Mouse (Mus musculus) limb, embryonic 14.5 days (tissue): ENCODE data around the gene Phpt1. TPM values are rescaled to one million over a fixed set of nuclear protein-coding genes. Genes with fewer than 3 reads are reported as not detected.
A peak's percentile ranks its signal among the peaks of the same experiment; 100 is the strongest.

Source experiments
- ATAC-seq: fragments of 200-750 bp; cut with Nextera tagmentation; 2 replicates; pipeline ENCODE4 v1.8.0; 2017; ENCODE audit warnings: low read depth, moderate number of reproducible peaks, moderate TSS enrichment; ENCODE audit not compliant: low FRiP score
- DNase-seq: peaks from one replicate; pipeline ENCODE4 v3.0.0-alpha.2; 2015; ENCODE audit warnings: low spot score
- H3K27ac ChIP-seq: fragments of 300-500 bp; sonication (generic); replicated peaks from 2 replicates; pipeline ENCODE4 v1.5.1; 2014; ENCODE audit warnings: low read depth, mild to moderate bottlenecking, low read length, moderate library complexity, mixed read lengths
- H3K27me3 ChIP-seq: fragments of 300-500 bp; sonication (generic); 2 replicates; pipeline ENCODE4 v1.6.1; 2014; ENCODE audit warnings: low read length, mixed read lengths; ENCODE audit not compliant: control insufficient read depth, insufficient read depth
- H3K36me3 ChIP-seq: fragments of 300-500 bp; sonication (generic); 2 replicates; pipeline ENCODE4 v1.6.1; 2014; ENCODE audit warnings: mild to moderate bottlenecking, low read length, moderate library complexity, mixed read lengths; ENCODE audit not compliant: control insufficient read depth, insufficient read depth
- H3K4me1 ChIP-seq: fragments of 300-500 bp; sonication (generic); 2 replicates; pipeline ENCODE4 v1.6.1; 2014; ENCODE audit warnings: antibody characterized with exemption, low read length, mixed read lengths; ENCODE audit not compliant: control insufficient read depth, insufficient read depth
- H3K4me2 ChIP-seq: fragments of 300-500 bp; sonication (generic); replicated peaks from 2 replicates; pipeline ENCODE4 v1.6.1; 2014; ENCODE audit warnings: low read depth, mild to moderate bottlenecking, low read length, moderate library complexity; ENCODE audit not compliant: severe bottlenecking
- H3K4me3 ChIP-seq: fragments of 300-500 bp; sonication (generic); replicated peaks from 2 replicates; pipeline ENCODE4 v1.5.1; 2014; ENCODE audit warnings: low read length
- H3K9ac ChIP-seq: fragments of 300-500 bp; sonication (generic); 2 replicates; pipeline ENCODE4 v1.6.1; 2014; ENCODE audit warnings: mild to moderate bottlenecking, low read depth, low read length, moderate library complexity; ENCODE audit not compliant: severe bottlenecking
- H3K9me3 ChIP-seq: fragments of 300-500 bp; sonication (generic); 2 replicates; pipeline ENCODE4 v1.6.1; 2016; ENCODE audit warnings: low read length; ENCODE audit not compliant: control insufficient read depth
- POLR2A ChIP-seq: fragments of 200-500 bp; IDR thresholded peaks from 2 replicates; pipeline ENCODE4 v1.8.0; 2012; ENCODE audit warnings: inconsistent platforms, mild to moderate bottlenecking, moderate library complexity, borderline replicate concordance; ENCODE audit not compliant: insufficient read depth, insufficient read length; ENCODE audit errors: extremely low read depth
- WGBS: fragments of 180-500 bp; shearing (Covaris S2); extraction: QIAGEN DNeasy Blood & Tissue Kit; methylation state at CpG from one replicate; pipeline ENCODE4 v1.1.7; 2014; 5-methylcytosine and 5-hydroxymethylcytosine counted together
- polyA plus RNA-seq, 2 experiments: library from polyadenylated mRNA; depleted of rRNA in 1 of 2; stranded (reverse) in 1 of 2; unstranded in 1 of 2; fragments of >200 nt; fragmentation: Nextera tagmentation in 1 of 2; extraction: Ambion mirVana in 1 of 2; gene quantifications; 2 replicates each; pipeline versions ENCODE4 v1.2.1 to v1.2.3; 2012 to 2014

The Phpt1 gene
- polyA plus RNA-seq, 2 experiments, result 137 to 167 TPM

DNA sequence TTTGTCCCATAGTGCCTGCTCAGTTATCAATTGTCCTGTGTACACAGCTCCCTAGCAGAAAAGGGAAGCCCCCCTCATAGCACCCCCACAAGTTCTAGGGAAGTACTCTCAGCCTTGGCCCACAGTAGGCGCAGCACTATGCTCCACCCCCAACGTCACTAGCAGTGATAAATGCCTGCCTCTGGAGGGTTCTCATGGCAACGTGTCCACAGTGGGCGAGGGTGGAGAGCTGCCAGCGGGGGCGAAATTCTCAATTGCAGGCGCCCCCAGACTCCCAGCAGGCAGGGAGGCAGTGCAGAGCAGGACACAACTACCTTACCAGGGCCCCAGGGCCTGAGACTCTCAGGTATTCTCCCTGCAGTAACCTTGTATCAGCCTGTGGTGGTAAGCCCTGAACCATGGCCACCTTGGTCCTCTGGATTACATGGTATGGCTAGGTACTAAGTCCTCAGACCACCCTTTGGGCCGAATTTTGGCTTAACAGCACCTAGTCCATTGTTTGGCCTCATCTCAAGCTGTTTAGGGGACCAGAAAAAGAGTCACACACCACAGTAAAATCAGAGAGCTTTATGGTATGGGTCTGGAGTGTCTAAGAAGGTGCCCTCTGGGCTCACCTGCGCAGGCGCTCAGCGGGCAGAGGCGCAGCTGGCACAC lies 7.6 kb upstream of the Phpt1 start:
- Histone ChIP-seq H3K36me3 (peaks cover 48% of the 10 kb centered on the region), H3K9me3 (no peaks in the 10 kb centered on the region), H3K9ac (no peak overlapping the region), H3K27ac (no peak overlapping the region), H3K4me2 (no peak overlapping the region), H3K27me3 (peaks cover 38% of the 10 kb centered on the region), H3K4me3 (no peak overlapping the region), H3K4me1 (peaks cover 25% of the 10 kb centered on the region)
- ATAC-seq, result no peak
- TF ChIP-seq POLR2A, result no peak
- no peak for DNase-seq
- WGBS, result 45% methylated on average over 12 of the region's 12 CpGs

DNA sequence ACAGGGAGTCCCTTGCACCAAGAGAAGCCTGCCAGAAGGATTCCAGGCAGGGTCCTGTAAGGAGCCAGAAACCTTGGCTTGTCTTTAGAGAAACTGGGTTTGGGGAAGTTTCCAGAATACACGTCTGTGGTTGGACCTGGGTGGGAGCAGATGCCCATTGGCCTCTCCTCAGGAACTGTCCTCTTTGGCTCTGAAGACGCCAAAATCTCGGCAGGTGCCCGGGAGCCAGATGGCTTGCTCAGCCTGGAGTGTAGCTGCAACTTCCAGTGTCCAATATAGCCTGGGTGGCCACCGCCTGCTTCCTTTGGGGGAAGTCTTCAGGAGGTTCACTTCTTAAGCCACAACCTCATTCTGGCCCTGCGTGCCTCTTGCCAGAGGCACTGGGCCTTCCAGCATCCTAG lies 6.9 kb upstream of the Phpt1 start:
- H3K4me2 ChIP-seq, result peak overlapping the region; percentile 56
- H3K4me3 ChIP-seq, result peak overlapping the region; percentile 37; the same call in 1 of the 2 replicates
- H3K36me3 ChIP-seq, result peaks cover 41% of the 10 kb centered on the region
- H3K4me1 ChIP-seq, result peaks cover 31% of the 10 kb centered on the region
- no peak for DNase-seq
- H3K9me3 ChIP-seq, result no peaks in the 10 kb centered on the region
- no peak overlapping the region for H3K27ac ChIP-seq
- no peak overlapping the region for H3K9ac ChIP-seq
- TF ChIP-seq POLR2A, result no peak
- ATAC-seq, result peak; percentile 7; the same call in 1 of the 2 replicates
- WGBS, result 27% methylated on average over 6 of the region's 6 CpGs
- peaks cover 44% of the 10 kb centered on the region for H3K27me3 ChIP-seq

DNA sequence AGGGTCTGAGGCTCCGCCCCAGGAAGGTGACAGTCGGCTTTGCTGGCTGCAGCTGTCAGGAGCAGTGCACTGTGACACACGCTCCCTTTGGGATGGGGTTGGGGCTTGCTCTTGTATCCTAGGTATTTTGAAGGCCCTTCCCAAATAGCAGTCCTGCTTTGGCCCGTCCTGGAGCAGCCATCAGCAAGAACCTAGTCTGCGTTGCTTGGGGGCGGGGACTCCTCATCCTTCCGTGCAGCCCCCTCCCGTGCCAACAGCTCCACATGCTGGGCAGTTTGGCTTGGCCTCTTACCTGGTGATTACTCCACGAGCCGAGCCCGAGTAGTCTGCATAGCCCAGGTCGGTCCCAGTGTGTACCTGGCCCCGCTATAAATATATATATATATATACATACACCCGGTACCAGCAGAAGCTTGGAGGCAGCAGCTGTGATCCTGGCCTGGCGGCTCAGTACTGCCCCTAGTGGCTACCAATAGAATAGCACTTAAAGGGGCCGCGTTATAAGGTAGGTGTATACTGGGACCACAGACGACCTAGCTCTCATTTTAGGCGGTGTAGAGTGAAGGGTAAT lies 6.4 kb upstream of the Phpt1 start, which contains the start of gene Ajm1:
Ajm1 (minus strand) TSS at position 464 of the 571 bp plus-strand sequence.
- DNase-seq (peak; percentile 69), ATAC-seq (peak; percentile 78)
- Histone ChIP-seq H3K27me3 (peaks cover 50% of the 10 kb centered on the region), H3K27ac (no peak within 1 kb of the TSS), H3K9ac (no peak within 1 kb of the TSS), H3K4me1 (peaks cover 37% of the 10 kb centered on the region), H3K9me3 (no peaks in the 10 kb centered on the region), H3K4me3 (peak within 1 kb of the TSS; percentile 37), H3K4me2 (peak within 1 kb of the TSS; percentile 56), H3K36me3 (peaks cover 35% of the 10 kb centered on the region)
- 7% methylated on average over 19 of the region's 19 CpGs for WGBS
- TF ChIP-seq POLR2A, result no peak

DNA sequence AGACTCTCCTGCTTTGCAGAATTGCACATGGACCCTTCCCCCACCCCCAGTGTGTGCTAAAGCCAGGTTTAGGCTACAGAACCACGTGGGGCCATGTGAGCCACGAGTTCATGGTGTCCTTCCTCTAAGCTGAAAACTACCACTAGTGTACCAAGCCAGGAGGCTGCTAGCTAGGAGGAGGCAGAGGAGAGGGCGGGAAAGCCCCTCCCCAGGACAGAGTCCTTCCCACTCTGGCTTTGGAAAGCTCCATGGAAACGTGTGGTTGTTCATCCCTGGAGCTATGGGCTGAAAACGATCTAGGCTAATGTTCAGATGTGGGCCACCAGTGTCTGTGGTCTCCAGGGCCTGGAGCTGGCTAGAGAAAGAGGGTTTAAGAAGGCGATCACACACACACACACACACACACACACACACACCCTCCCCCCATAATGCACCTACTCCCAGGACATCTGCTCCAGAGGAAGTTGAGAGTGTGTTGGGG lies 5.6 kb upstream of the Phpt1 start:
- TF ChIP-seq POLR2A, result no peak
- Histone ChIP-seq H3K27me3 (peaks cover 54% of the 10 kb centered on the region), H3K9ac (no peak overlapping the region), H3K4me1 (peaks cover 42% of the 10 kb centered on the region), H3K27ac (no peak overlapping the region), H3K4me2 (peak overlapping the region; percentile 56; the same call in 1 of the 2 replicates), H3K36me3 (peaks cover 30% of the 10 kb centered on the region), H3K9me3 (no peaks in the 10 kb centered on the region), H3K4me3 (0 out of 2 replicates have a peak overlapping the region, but pooled peaks have one; percentile 37)
- ATAC-seq (no peak), DNase-seq (no peak)
- WGBS, result 39% methylated on average over 6 of the region's 6 CpGs

DNA sequence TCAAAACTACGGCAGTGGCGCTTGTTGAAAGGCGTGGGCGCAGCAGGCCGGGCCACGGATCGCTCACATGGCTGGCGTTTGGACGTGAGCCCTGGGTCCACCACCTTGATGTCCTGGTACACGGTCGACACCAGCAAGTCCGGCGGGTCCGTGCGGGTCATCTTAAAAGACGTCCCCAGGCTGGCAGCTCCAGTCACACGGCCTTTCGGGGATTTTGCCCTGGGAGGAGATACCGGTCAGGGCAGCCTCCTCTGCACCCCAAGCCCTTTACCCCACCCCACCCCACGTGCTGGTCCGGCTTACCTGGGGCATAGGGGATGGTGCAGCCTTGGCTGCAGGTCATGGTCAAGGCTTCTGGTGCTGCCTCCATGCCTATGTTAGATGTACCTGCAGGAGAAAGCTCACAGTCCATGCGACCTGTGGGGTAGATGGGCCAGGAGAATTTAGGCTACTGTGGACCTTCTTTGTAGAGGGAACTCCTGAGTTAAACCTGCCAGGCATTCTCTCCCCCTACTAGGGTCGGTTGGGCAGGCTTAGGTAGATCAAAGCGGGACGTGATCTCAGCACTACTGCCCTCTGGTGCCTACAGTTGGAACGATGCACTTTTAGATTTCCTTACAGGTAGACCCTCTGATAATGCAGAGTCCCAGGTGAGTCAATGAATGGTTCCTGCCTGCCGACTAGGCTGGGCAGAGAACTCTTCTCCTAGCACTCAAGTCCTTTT lies 4.9 kb upstream of the Phpt1 start:
- Histone ChIP-seq H3K9me3 (no peaks in the 10 kb centered on the region), H3K36me3 (peaks cover 22% of the 10 kb centered on the region), H3K4me2 (peak overlapping the region; percentile 43), H3K4me1 (peaks cover 46% of the 10 kb centered on the region), H3K27me3 (peaks cover 54% of the 10 kb centered on the region), H3K27ac (no peak overlapping the region), H3K4me3 (peak overlapping the region; percentile 26), H3K9ac (0 out of 2 replicates have a peak overlapping the region, but pooled peaks have one; percentile 25)
- DNase-seq (peak; percentile 55), ATAC-seq (no peak)
- 7% methylated on average over 25 of the region's 27 CpGs for WGBS
- no peak for TF ChIP-seq POLR2A
